Mouse (Mus musculus) liver, postnatal 0 days (tissue): Measurements from ENCODE around the gene Lipo4. TPM values are rescaled to one million over a fixed set of nuclear protein-coding genes. Genes with fewer than 3 reads are reported as not detected.
"Not testable (repeated sequence)": the region's sequence is repeated elsewhere in the genome, so short reads cannot be mapped to it uniquely, and the experiment has no call there.

Experiments used
- ATAC-seq: fragments of 200-750 bp; cut with Nextera tagmentation; 2 replicates; pipeline ENCODE4 v1.8.0; 2017; ENCODE audit warnings: mild to moderate bottlenecking, moderate library complexity
- DNase-seq: peaks from one replicate; pipeline ENCODE4 v3.0.0-alpha.2; 2016
- H3K27ac ChIP-seq: fragments of 300-500 bp; sonication (generic); 2 replicates; pipeline ENCODE4 v1.5.1; 2014; ENCODE audit warnings: antibody characterized with exemption, moderate library complexity, mild to moderate bottlenecking, low read depth
- H3K27me3 ChIP-seq: fragments of 300-500 bp; sonication (generic); 2 replicates; pipeline ENCODE4 v1.6.1; 2014; ENCODE audit warnings: low read length, control low read depth, mixed read lengths; ENCODE audit not compliant: insufficient read depth
- H3K36me3 ChIP-seq: fragments of 300-500 bp; sonication (generic); replicated peaks from 2 replicates; pipeline ENCODE4 v1.6.1; 2014; ENCODE audit warnings: mild to moderate bottlenecking, control low read depth, low read length, moderate library complexity, mixed read lengths; ENCODE audit not compliant: insufficient read depth
- H3K4me1 ChIP-seq: fragments of 300-500 bp; sonication (generic); 2 replicates; pipeline ENCODE4 v1.6.1; 2014; ENCODE audit warnings: antibody characterized with exemption, mild to moderate bottlenecking, control low read depth; ENCODE audit not compliant: insufficient read depth
- H3K4me2 ChIP-seq: fragments of 300-500 bp; sonication (generic); 2 replicates; pipeline ENCODE4 v1.6.1; 2014; ENCODE audit warnings: low read depth, mild to moderate bottlenecking, low read length, moderate library complexity, mixed read lengths
- H3K4me3 ChIP-seq: fragments of 300-500 bp; sonication (generic); 2 replicates; pipeline ENCODE4 v1.5.1; 2014; ENCODE audit warnings: low read depth, low read length
- H3K9ac ChIP-seq: fragments of 300-500 bp; sonication (generic); replicated peaks from 2 replicates; pipeline ENCODE4 v1.6.1; 2014; ENCODE audit warnings: mild to moderate bottlenecking, moderate library complexity
- H3K9me3 ChIP-seq: fragments of 300-500 bp; sonication (generic); 2 replicates; pipeline ENCODE4 v1.6.1; 2016; ENCODE audit warnings: mild to moderate bottlenecking, control low read depth, low read length, mixed read lengths
- CTCF ChIP-seq: sonication (generic); IDR thresholded peaks from 2 replicates; pipeline ENCODE4 v1.5.1; 2016; ENCODE audit warnings: antibody characterized with exemption, low read depth
- EP300 ChIP-seq: IDR thresholded peaks from 2 replicates; pipeline ENCODE4 v1.6.1; 2016; ENCODE audit warnings: antibody characterized with exemption, low read depth, mild to moderate bottlenecking
- WGBS: fragments of 180-500 bp; shearing (Covaris S2); extraction: QIAGEN DNeasy Blood & Tissue Kit; methylation state at CpG from one replicate; pipeline ENCODE4 v1.1.7; 2014; ENCODE audit not compliant: insufficient replicate concordance; 5-methylcytosine and 5-hydroxymethylcytosine counted together
- polyA plus RNA-seq: library from polyadenylated mRNA; unstranded; fragments of >200 nt; fragmentation: Nextera tagmentation; extraction: Ambion mirVana; gene quantifications from 2 replicates; pipeline ENCODE4 v1.2.1, GENCODE M21; 2015

Lipo4 gene
- not detected in 2 replicates for polyA plus RNA-seq

GRCm38 (mm10) chr19:33517680-33518079 is at the start of gene Lipo4:
TSS of gene Lipo4 (minus strand) at chr19:33517780.
- no peak within 1 kb of the TSS for H3K27ac ChIP-seq

GRCm38 (mm10) chr19:33456426-33456825 is 61.2 kb downstream of the Lipo4 start:
- not testable (repeated sequence) for H3K4me1 ChIP-seq, ATAC-seq, H3K4me3 ChIP-seq, H3K27me3 ChIP-seq, H3K9ac ChIP-seq, H3K27ac ChIP-seq, H3K36me3 ChIP-seq, H3K4me2 ChIP-seq, H3K9me3 ChIP-seq, DNase-seq
- WGBS: 39% methylated on average over 4 of the region's 4 CpGs

More at GRCm38 (mm10) chr19:33517680-33518079, at the start of gene Lipo4:
- DNase-seq (no peak), ATAC-seq (no peak)
- no peak within 1 kb of the TSS for H3K4me2 ChIP-seq
- no peaks in the 10 kb centered on the region for H3K9me3 ChIP-seq
- no peak within 1 kb of the TSS for H3K9ac ChIP-seq
- H3K36me3 ChIP-seq: no peaks in the 10 kb centered on the region
- H3K4me3 ChIP-seq: no peak within 1 kb of the TSS
- H3K4me1 ChIP-seq: no peaks in the 10 kb centered on the region
- H3K27me3 ChIP-seq: no peaks in the 10 kb centered on the region
- TF ChIP-seq EP300 (no peak), CTCF (no peak)

- Histone ChIP-seq H3K27ac (no peak overlapping the region), H3K4me2 (no peak overlapping the region), H3K9me3 (peaks cover 3% of the 10 kb centered on the region; the same call in 1 of the 2 replicates), H3K4me1 (no peaks in the 10 kb centered on the region), H3K4me3 (no peak overlapping the region), H3K36me3 (no peaks in the 10 kb centered on the region), H3K9ac (no peak overlapping the region), H3K27me3 (no peaks in the 10 kb centered on the region)
- TF ChIP-seq CTCF (no peak), EP300 (no peak)
- WGBS: 67% methylated on average over 4 of the region's 4 CpGs
- DNase-seq (no peak), ATAC-seq (no peak)
Measured at GRCm38 (mm10) chr19:33453725-33454124, 63.9 kb downstream of the Lipo4 start.

Other genes starting within 250 kb of the Lipo4 start
- 3.0 and 3.1 TPM in 2 replicates for gene Rnls, start 125.5 kb downstream of the Lipo4 start, polyA plus RNA-seq
- not detected in 2 replicates for gene Gm8978, start 107.5 kb upstream of the Lipo4 start, polyA plus RNA-seq
- gene Lipo2, start 233.6 kb upstream of the Lipo4 start, polyA plus RNA-seq: not detected in 2 replicates
- gene Lipo3, start 244.2 kb upstream of the Lipo4 start, polyA plus RNA-seq: 3.5 and 3.6 TPM in 2 replicates